ENCODE assay signal across 27 mouse cellular contexts in the genomic region with DNA sequence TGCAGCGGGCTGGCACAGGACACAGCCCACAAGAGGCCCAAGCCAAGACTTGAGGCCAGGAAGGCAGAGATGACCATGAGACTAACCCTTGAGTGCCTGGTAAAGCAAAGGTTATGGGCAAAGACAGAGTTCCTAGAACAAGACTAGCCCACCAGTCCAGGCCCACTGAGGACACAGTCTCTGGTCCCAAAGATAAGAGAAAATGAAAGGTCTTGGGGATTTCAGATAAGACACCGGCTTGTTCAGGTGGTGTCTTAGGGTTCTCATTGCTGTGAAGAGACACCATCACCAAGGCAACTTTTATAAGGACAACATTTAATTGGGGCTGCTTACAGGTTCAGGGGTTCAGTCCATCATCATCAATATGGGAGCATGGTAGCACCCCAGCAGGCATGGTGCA.
"Had no signal": no experiment of that assay in that cellular context is flagged by ENCODE, and none has a peak within 500 bp of the region (broad histone marks: within the 10 kb centered on the region; RNA-seq: fewer than 3 reads in every experiment).

No protein-coding gene starts in this region.

- ATAC-seq: forebrain, embryonic 13.5 days; forebrain, embryonic 14.5 days; forebrain, embryonic 16.5 days; forebrain, postnatal 0 days had no signal

- DNase-seq: cerebellum, adult 8-10 months; cerebellum, adult 9-10 months; cerebellum, adult 9-11 months; cerebellum, postnatal 10 days; cerebellum, postnatal 14 days; cerebellum, postnatal 25 days; cerebellum, postnatal 36 days; embryo, embryonic 11 days; forebrain, postnatal 0 days; gastrocnemius, adult 2 months; gastrocnemius, postnatal 10 days; gastrocnemius, postnatal 14 days; gastrocnemius, postnatal 25 days; gastrocnemius, postnatal 36 days; heart, adult 11 months; heart, adult 18-20 months; heart, adult 2 months had no signal

- H3K27me3 ChIP-seq: embryonic facial prominence, embryonic 12.5 days; embryonic facial prominence, embryonic 13.5 days; embryonic facial prominence, embryonic 15.5 days; forebrain, embryonic 12.5 days; forebrain, embryonic 13.5 days had no signal

- H3K27ac ChIP-seq: embryonic facial prominence, embryonic 10.5 days; embryonic facial prominence, embryonic 12.5 days; embryonic facial prominence, embryonic 13.5 days; embryonic facial prominence, embryonic 15.5 days; forebrain, embryonic 10.5 days; forebrain, embryonic 12.5 days; forebrain, embryonic 13.5 days; gastrocnemius, adult 2 months; heart, adult 2 months had no signal

- H3K36me3 ChIP-seq: embryonic facial prominence, embryonic 10.5 days; embryonic facial prominence, embryonic 12.5 days; embryonic facial prominence, embryonic 13.5 days; embryonic facial prominence, embryonic 15.5 days; forebrain, embryonic 10.5 days; forebrain, embryonic 12.5 days had no signal

- H3K4me3 ChIP-seq: embryonic facial prominence, embryonic 10.5 days; embryonic facial prominence, embryonic 12.5 days; embryonic facial prominence, embryonic 13.5 days; embryonic facial prominence, embryonic 15.5 days; erythroblast, embryonic 14.5 days; forebrain, embryonic 10.5 days; forebrain, embryonic 12.5 days; forebrain, embryonic 13.5 days; gastrocnemius, adult 2 months; heart, adult 2 months had no signal

- H3K9ac ChIP-seq: embryonic facial prominence, embryonic 12.5 days; embryonic facial prominence, embryonic 13.5 days; embryonic facial prominence, embryonic 15.5 days; forebrain, embryonic 12.5 days; forebrain, embryonic 13.5 days; forebrain, postnatal 0 days had no signal

- H3K4me2 ChIP-seq: embryonic facial prominence, embryonic 12.5 days; embryonic facial prominence, embryonic 13.5 days; embryonic facial prominence, embryonic 15.5 days; forebrain, embryonic 12.5 days; forebrain, embryonic 13.5 days had no signal

- H3K9me3 ChIP-seq: embryonic facial prominence, embryonic 10.5 days; embryonic facial prominence, embryonic 12.5 days; embryonic facial prominence, embryonic 13.5 days; embryonic facial prominence, embryonic 15.5 days; forebrain, embryonic 10.5 days; forebrain, embryonic 12.5 days; forebrain, embryonic 13.5 days had no signal
